Mouse (Mus musculus) lung, embryonic 14.5 days (tissue): Measurements from ENCODE around the gene Sox5. TPM values are rescaled to one million over a fixed set of nuclear protein-coding genes. Genes with fewer than 3 reads are reported as not detected.

Experiments used
- ATAC-seq: fragments of 200-750 bp; cut with Nextera tagmentation; 2 replicates; pipeline ENCODE4 v1.8.0; 2017; ENCODE audit warnings: mild to moderate bottlenecking, moderate TSS enrichment, moderate library complexity; ENCODE audit not compliant: insufficient read depth
- DNase-seq: peaks from one replicate; pipeline ENCODE4 v3.0.0-alpha.2; 2015
- H3K27ac ChIP-seq: fragments of 300-500 bp; sonication (generic); 2 replicates; pipeline ENCODE4 v1.5.1; 2014; ENCODE audit warnings: low read depth, mild to moderate bottlenecking, moderate library complexity
- H3K27me3 ChIP-seq: fragments of 300-500 bp; sonication (generic); 2 replicates; pipeline ENCODE4 v1.6.1; 2014; ENCODE audit warnings: low read length, control low read depth; ENCODE audit not compliant: insufficient read depth
- H3K36me3 ChIP-seq: fragments of 300-500 bp; sonication (generic); 2 replicates; pipeline ENCODE4 v1.6.1; 2014; ENCODE audit warnings: control low read depth; ENCODE audit not compliant: insufficient read depth
- H3K4me1 ChIP-seq: fragments of 300-500 bp; sonication (generic); 2 replicates; pipeline ENCODE4 v1.6.1; 2014; ENCODE audit warnings: antibody characterized with exemption, control low read depth; ENCODE audit not compliant: insufficient read depth
- H3K4me2 ChIP-seq: fragments of 300-500 bp; sonication (generic); 2 replicates; pipeline ENCODE4 v1.6.1; 2014; ENCODE audit warnings: mild to moderate bottlenecking
- H3K4me3 ChIP-seq: fragments of 300-500 bp; sonication (generic); 2 replicates; pipeline ENCODE4 v1.5.1; 2014; ENCODE audit warnings: low read depth, low read length
- H3K9ac ChIP-seq: fragments of 300-500 bp; sonication (generic); 2 replicates; pipeline ENCODE4 v1.6.1; 2014
- H3K9me3 ChIP-seq: fragments of 300-500 bp; sonication (generic); 2 replicates; pipeline ENCODE4 v1.6.1; 2016; ENCODE audit warnings: low read depth, low read length, control low read depth
- CTCF ChIP-seq: IDR thresholded peaks from 2 replicates; pipeline ENCODE4 v1.5.1; 2016; ENCODE audit warnings: antibody characterized with exemption, low read depth
- WGBS: fragments of 180-500 bp; shearing (Covaris S2); extraction: QIAGEN DNeasy Blood & Tissue Kit; methylation state at CpG from one replicate; pipeline ENCODE4 v1.1.7; 2014; 5-methylcytosine and 5-hydroxymethylcytosine counted together
- polyA plus RNA-seq: library from polyadenylated mRNA; unstranded; fragments of >200 nt; fragmentation: Nextera tagmentation; extraction: Ambion mirVana; gene quantifications from 2 replicates; pipeline ENCODE4 v1.2.1, GENCODE M21; 2014

Sox5 gene
- polyA plus RNA-seq, 1 experiment from 2014 or later, result 21.3 TPM

DNA sequence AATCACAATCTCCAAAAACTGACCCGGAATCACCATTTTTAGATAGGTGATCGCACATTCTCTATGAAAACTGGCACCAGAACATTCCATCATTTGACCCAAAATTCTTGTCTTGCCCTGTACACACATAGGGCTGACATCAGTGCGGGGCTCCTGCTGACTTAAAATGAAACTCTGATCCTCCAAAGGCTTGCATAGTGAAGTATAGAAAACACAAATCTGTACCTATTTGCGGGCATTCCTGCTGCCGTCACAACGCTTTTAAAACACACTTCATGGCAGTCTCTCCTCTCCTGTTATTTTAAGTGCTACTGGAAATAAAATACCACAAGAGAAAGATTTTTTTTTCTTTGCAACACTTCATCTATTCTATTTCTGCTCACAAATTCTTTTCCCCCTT lies 886.7 kb downstream of the Sox5 start:
- Histone ChIP-seq H3K36me3 (no peaks in the 10 kb centered on the region), H3K9me3 (no peaks in the 10 kb centered on the region), H3K27me3 (no peaks in the 10 kb centered on the region), H3K4me2 (no peak overlapping the region), H3K27ac (no peak overlapping the region), H3K9ac (no peak overlapping the region), H3K4me1 (no peaks in the 10 kb centered on the region), H3K4me3 (no peak overlapping the region)
- TF ChIP-seq CTCF, result no peak
- ATAC-seq (no peak), DNase-seq (no peak)
- WGBS, result 73% methylated on average over 6 of the region's 6 CpGs

DNA sequence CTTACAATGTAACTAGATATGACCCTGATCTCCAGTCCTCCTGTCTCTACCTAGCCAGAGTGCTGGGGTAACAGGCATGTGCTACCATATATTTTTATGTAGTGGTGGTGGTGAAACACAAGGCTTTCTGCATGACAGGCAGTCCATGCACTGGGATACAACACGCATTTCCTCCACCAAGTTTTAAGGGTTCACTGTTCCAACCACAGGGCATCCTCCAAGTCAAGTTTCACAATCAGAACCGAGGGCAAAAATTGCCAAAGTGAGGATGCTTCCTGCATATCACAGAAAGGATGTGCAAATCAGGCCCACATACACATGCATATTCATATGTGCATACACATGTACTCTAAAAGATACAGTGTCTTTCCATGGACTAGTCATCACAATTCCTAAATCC lies 888.9 kb downstream of the Sox5 start:
- 83% methylated on average over 2 of the region's 2 CpGs for WGBS
- Histone ChIP-seq H3K4me2 (no peak overlapping the region), H3K9me3 (no peaks in the 10 kb centered on the region), H3K36me3 (no peaks in the 10 kb centered on the region), H3K9ac (no peak overlapping the region), H3K27ac (no peak overlapping the region), H3K4me1 (no peaks in the 10 kb centered on the region), H3K27me3 (no peaks in the 10 kb centered on the region), H3K4me3 (no peak overlapping the region)
- TF ChIP-seq CTCF, result no peak
- ATAC-seq (no peak), DNase-seq (no peak)

DNA sequence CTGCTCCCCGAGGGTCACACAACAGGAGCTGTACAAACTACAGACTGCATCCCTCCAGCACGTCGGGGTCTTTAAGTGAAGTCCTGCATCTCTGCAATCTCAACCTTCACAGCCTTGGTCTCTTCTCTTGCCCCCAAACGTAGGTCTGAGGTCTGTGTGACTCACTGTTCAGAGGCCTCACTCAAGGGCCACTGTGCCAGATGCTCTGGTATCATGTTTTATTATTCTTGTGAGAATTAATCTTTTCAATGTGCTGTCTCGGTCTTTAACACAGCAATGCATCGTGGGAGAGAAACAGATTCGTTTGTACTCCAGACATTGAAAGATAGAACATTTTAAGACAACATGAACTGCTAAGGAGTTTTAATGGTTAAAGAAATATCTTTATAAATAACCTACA lies 893.2 kb downstream of the Sox5 start:
- Histone ChIP-seq H3K4me1 (no peaks in the 10 kb centered on the region), H3K27me3 (no peaks in the 10 kb centered on the region), H3K36me3 (no peaks in the 10 kb centered on the region), H3K9ac (no peak overlapping the region), H3K4me3 (no peak overlapping the region), H3K9me3 (no peaks in the 10 kb centered on the region), H3K4me2 (no peak overlapping the region), H3K27ac (no peak overlapping the region)
- no peak for TF ChIP-seq CTCF
- ATAC-seq (no peak), DNase-seq (no peak)
- 67% methylated on average over 7 of the region's 7 CpGs for WGBS

DNA sequence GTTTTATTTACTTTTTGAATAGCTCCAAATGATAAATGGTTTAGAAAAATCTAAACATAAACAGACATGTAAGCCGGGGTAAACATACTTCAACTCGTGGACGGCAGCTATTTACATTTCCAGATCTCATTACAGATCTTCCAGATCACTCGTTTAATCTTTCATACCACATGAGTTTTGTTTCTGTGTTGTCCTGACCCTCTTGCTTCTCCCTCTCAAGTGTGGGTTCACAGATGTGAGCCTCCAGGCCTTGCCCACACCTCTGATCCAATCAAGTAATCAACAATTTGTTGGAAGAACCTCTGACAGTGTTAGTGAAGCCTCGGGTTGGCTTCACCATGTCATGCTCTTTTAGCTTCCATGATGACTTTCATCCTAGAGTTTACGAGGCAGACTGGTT lies 903.3 kb downstream of the Sox5 start:
- DNase-seq (peak; percentile 63), ATAC-seq (peak; percentile 79)
- Histone ChIP-seq H3K9ac (no peak overlapping the region), H3K4me1 (no peaks in the 10 kb centered on the region), H3K9me3 (no peaks in the 10 kb centered on the region; the same call in 1 of the 2 replicates), H3K4me3 (no peak overlapping the region), H3K27ac (no peak overlapping the region), H3K4me2 (no peak overlapping the region), H3K36me3 (no peaks in the 10 kb centered on the region), H3K27me3 (no peaks in the 10 kb centered on the region)
- 32% methylated on average over 6 of the region's 6 CpGs for WGBS
- no peak for TF ChIP-seq CTCF

DNA sequence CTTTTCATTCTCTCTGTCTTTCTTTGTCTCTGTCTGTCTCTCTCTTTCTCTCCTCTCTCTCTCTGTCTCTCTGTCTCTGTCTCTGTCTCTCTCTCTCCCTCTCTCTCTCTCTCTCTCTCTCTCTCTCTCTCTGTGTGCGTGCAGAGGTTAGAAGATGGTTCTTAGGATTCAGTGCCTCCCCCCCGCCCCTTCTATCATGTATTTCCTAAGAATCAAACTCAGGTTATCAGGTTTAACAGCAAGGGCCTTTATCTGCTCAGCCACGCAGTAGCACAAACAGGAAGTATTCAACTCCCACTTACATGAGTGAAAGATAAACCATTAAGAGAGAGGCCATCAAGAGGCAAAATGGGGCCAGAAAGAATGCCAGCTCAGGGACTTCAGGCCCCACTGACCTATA lies 913.0 kb downstream of the Sox5 start:
- H3K4me2 ChIP-seq, result no peak overlapping the region
- no peak overlapping the region for H3K9ac ChIP-seq
- DNase-seq (no peak), ATAC-seq (no peak)
- H3K9me3 ChIP-seq, result no peaks in the 10 kb centered on the region
- WGBS, result 57% methylated on average over 3 of the region's 3 CpGs
- no peaks in the 10 kb centered on the region for H3K4me1 ChIP-seq
- no peaks in the 10 kb centered on the region for H3K36me3 ChIP-seq
- no peak overlapping the region for H3K27ac ChIP-seq
- no peak for TF ChIP-seq CTCF
- H3K4me3 ChIP-seq, result no peak overlapping the region
- no peaks in the 10 kb centered on the region for H3K27me3 ChIP-seq

DNA sequence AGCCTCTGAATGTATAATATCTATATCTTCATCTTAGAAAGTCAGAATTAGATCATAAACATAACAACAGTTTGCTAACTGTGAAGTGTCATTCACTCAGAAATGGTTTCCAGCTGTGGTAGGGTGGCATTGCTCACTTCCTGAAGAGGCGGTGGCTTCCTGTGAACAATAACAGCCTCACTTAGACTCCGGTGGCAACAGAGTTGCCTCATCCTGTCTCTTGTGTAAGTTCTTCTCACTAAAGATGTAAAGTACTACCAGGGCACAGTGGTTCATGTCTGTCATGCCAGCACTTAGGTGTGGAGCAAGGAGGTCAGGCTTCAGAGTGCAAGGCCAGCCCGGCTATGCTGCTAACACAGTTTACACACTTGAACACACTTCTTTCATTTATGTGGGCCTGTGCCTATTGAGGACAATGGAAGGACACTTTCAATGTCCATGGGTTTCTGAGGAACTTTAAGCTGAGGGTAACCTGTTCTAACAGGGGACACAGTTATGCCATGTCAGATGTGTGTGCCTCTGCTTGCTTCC lies 913.6 kb downstream of the Sox5 start:
- 65% methylated on average over 3 of the region's 3 CpGs for WGBS

DNA sequence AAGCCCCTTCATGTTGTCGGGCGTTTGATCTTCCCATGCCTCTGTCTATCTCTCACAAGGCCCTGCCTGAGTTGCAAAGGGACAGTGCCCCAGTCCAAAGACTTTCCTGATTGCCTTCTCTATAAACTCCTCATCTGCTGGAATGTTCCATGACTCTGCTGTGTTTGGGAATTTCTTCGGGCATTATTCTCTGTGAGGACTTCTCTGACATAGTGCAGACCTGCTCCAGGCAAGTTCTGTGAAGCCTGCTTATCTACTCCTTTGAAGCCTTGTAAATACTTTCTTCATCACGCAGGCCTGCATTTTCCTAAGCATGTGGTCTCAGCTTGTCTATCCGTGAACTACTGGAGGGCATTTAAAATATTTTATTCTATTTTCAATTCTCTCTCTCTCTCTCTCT lies 914.7 kb downstream of the Sox5 start:
- H3K4me3 ChIP-seq, result no peak overlapping the region
- no peak for ATAC-seq

More for the DNA sequence above, 913.6 kb downstream of the Sox5 start:
- no peak overlapping the region for H3K4me3 ChIP-seq
- H3K9ac ChIP-seq, result no peak overlapping the region
- no peak overlapping the region for H3K27ac ChIP-seq
- no peak for ATAC-seq
- DNase-seq, result peak; percentile 35
- H3K4me2 ChIP-seq, result no peak overlapping the region
- no peaks in the 10 kb centered on the region for H3K27me3 ChIP-seq
- TF ChIP-seq CTCF, result no peak
- H3K4me1 ChIP-seq, result no peaks in the 10 kb centered on the region; the same call in 1 of the 2 replicates
- H3K36me3 ChIP-seq, result no peaks in the 10 kb centered on the region
- H3K9me3 ChIP-seq, result no peaks in the 10 kb centered on the region

DNA sequence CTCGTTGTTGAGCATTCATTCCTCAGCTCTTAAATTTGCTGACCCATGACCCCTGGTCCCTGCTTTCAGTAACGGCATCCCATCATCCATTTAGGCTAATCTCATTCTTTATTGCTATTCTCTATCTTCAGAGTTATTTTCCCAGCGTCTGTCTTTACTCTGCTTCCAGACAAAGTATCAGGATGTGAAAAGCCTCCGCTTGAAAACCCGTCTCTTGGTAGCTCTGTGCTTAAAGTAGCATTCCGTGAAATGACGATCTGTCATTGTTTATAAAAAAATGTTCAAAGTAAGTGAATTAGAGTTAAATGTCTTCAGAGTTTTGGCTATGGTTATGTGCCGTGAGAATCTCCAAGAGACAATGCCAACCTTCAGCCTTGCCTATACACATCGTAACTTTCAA lies 915.2 kb downstream of the Sox5 start:
- Histone ChIP-seq H3K4me2 (no peak overlapping the region), H3K9me3 (no peaks in the 10 kb centered on the region), H3K36me3 (no peaks in the 10 kb centered on the region), H3K27me3 (no peaks in the 10 kb centered on the region), H3K4me1 (peaks cover 2% of the 10 kb centered on the region; the same call in 1 of the 2 replicates), H3K27ac (no peak overlapping the region), H3K9ac (no peak overlapping the region), H3K4me3 (no peak overlapping the region)
- no peak for TF ChIP-seq CTCF
- ATAC-seq (no peak), DNase-seq (no peak)
- WGBS, result 38% methylated on average over 9 of the region's 9 CpGs

More for the DNA sequence above, 914.7 kb downstream of the Sox5 start:
- H3K9me3 ChIP-seq, result no peaks in the 10 kb centered on the region
- peaks cover under 1% of the 10 kb centered on the region; the same call in 1 of the 2 replicates for H3K4me1 ChIP-seq
- no peak overlapping the region for H3K4me2 ChIP-seq
- H3K27me3 ChIP-seq, result no peaks in the 10 kb centered on the region
- no peaks in the 10 kb centered on the region for H3K36me3 ChIP-seq
- no peak overlapping the region for H3K9ac ChIP-seq
- no peak for TF ChIP-seq CTCF
- no peak for DNase-seq
- WGBS, result 33% methylated on average over 5 of the region's 5 CpGs
- no peak overlapping the region for H3K27ac ChIP-seq
